Mouse (Mus musculus): ENCODE data around the gene 1700057G04Rik. TPM values are rescaled to one million over a fixed set of nuclear protein-coding genes. Genes with fewer than 3 reads are reported as not detected.

Gene 1700057G04Rik
- total RNA-seq, 2 experiments from 2014 or later: not detected

DNA sequence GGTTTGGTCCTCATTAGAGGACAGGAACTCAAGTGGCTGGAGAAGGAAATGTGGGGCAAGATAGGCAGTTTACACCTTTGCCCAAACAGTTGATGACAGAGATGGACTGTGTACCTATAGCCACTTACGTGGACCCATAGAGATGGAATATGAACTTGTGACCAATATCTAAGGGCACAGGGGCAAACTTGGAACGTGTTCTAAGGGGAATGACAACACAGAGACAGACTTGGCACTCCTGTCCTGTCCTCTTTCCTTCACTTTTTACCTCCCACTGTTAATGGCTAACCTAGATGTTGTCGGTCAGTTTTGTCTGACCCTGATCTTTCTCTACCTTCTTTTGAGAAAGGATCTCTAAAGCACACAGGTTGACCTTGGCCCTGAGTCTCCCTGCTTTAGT, 74.2 kb downstream of the 1700057G04Rik start:
- DNase-seq (ENCODE audit: low spot score in 2 of 2): no peak

DNA sequence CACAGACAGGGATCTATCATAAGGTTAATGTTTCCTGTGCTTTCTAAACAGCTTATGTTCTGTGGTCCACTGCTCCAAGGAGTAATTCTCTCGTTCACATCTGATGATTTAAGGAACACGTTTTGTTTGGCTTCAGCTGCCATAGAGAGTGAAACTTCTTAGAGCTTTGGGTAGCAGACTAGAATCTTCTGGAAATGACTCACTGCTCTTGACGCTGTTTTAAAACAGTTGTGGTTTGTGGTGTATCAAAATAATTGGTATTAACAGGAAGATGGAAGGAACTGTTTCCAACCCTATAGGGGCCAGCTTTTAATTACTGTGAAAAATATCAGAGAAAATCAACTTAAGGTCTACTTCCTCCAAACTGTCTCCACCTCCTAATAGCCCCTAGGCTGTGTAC, 75.2 kb downstream of the 1700057G04Rik start:
- no peak for DNase-seq (ENCODE audit: low spot score in 2 of 2)

DNA sequence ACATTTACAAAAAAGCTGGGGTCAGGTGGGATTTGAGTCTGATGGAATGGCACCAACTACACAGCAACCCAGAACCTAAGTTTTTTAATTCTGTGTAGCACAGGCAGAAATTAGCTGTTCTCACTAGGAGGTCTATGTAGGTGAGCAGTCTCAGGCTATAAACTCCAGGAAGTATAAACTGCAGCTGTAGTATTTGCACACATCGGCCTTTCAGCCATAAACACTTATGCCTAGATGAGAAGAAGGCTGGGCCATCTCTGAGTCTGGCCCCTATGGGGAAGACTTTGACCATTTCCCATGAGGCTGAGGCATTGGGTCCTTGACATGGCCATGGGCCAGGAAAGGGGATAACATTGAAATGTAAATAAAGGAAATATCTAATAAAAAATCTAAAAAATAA, 76.7 kb downstream of the 1700057G04Rik start:
- DNase-seq (ENCODE audit: low spot score in 2 of 2): no peak

DNA sequence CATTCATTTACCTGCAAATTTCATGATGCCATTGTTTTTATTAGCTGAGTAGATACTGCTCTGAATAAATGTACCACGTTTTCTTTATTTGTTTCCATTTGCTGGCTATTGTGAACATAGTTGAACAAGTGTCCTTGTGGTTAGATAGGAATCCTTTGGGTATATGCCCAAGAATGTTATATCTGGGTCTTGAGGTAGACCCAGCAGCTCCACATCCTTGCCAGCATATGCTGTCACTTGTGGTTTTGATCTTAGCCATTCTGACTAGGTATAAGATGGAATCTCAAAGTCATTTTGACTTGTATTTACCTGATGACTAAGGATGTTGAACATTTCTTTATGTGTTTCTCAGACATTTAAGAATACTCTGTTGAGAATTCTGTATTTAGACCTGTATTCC, 77.7 kb downstream of the 1700057G04Rik start:
- DNase-seq (ENCODE audit: low spot score in 2 of 2): no peak

DNA sequence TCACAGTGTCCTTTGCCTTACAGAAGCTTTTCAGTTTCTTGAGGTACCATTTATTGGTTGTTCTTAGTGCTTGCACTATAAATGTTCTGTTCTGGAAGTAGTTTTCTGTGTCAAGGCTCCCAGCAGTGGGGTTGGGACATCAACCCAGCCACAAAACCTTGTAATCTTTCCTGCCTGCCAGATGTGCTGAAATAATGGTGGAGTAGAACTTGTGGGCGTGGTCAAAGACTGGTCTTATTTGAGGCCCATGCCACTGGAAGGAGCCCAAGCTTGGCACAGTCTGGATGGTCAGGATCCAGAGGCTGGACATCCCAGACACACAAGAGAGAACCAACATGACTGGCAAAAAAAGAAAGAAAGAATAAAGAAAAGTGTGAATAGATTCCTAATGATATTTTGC, 78.2 kb downstream of the 1700057G04Rik start:
- no peak for DNase-seq (ENCODE audit: low spot score in 2 of 2)

DNA sequence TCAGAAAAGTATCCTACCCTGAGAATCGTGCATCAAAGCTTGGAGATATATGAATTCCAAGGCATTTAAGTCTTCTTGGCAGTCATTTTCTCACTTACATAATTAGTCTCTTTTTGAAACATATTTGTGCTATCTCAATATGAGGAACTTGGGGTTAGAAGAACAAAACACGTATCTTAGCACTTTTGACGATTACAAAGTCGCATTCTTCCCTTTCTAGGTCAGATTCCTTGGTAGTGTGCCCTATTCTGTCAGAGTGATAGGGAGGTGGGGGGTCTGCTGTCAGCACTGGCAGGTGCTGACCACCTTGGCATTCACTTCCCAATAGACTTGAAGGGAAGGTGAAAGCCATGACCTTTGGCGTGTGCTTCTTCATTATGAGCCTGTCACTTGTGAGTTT, 93.5 kb downstream of the 1700057G04Rik start:
- DNase-seq (ENCODE audit: low spot score in 2 of 2): no peak

Small RNA genes lying within 50 kb of the gene (microRNA-seq; reads per million reads assigned to microRNA genes)
- gene Mir6386: 0 reads per million in 2 experiments

Other genes starting within 250 kb of the 1700057G04Rik start
- under 1 TPM in 1 of 2 experiments, not detected in 1; 0.33 TPM for gene Plscr5, start 116.4 kb upstream of the 1700057G04Rik start, total RNA-seq (2021)
- 1 to 10 TPM; 1.0 to 1.7 TPM for gene Plscr1, start 59.6 kb upstream of the 1700057G04Rik start, total RNA-seq (2021)
- gene Plscr2, start 33.8 kb upstream of the 1700057G04Rik start, total RNA-seq (2021): 1 to 10 TPM; 1.8 to 2.9 TPM
- 1 to 10 TPM; 1.7 to 1.8 TPM for gene Plscr4, start 148.0 kb downstream of the 1700057G04Rik start, total RNA-seq (2021)
- 10 to 100 TPM; 10.1 to 11.7 TPM for gene Plod2, start 232.8 kb downstream of the 1700057G04Rik start, total RNA-seq (2021)